Mouse (Mus musculus) left cerebral cortex, adult 2 months (tissue): ENCODE results near the gene Gck. TPM values are rescaled to one million over a fixed set of nuclear protein-coding genes. Genes with fewer than 3 reads are reported as not detected.
A peak's percentile ranks its signal among the peaks of the same experiment; 100 is the strongest.

Source experiments
- DNase-seq, 2 experiments: peaks; one replicate each; pipeline ENCODE4 v3.0.0; 2021 to 2022; ENCODE audit warnings: low spot score in 2 of 2, mixed read lengths in 1 of 2; ENCODE audit errors: extremely low spot score in 1 of 2
- H3K27ac ChIP-seq: fragments of 200-600 bp; 2 replicates; pipeline ENCODE4 v1.8.1; 2022
- H3K4me3 ChIP-seq: fragments of 200-600 bp; 2 replicates; pipeline ENCODE4 v1.8.1; 2022
- CTCF ChIP-seq: fragments of 200-600 bp; IDR thresholded peaks from 2 replicates; pipeline ENCODE4 v1.8.1; 2022; ENCODE audit warnings: antibody characterized with exemption, mild to moderate bottlenecking, moderate library complexity
- intact Hi-C: fragments of 180-260 bp; cut with DNase I; formaldehyde crosslinking; loops from one replicate; pipeline ENCODE4 v1.15.1; 2025
- long read RNA-seq, 2 experiments: library from polyadenylated mRNA; stranded (forward); transcript quantifications; one replicate each; pipeline ENCODE4 v2.0.0; 2021; ENCODE audit warnings: borderline mapping rate in 2 of 2
- total RNA-seq, 2 experiments: library from RNA; stranded (reverse); gene quantifications; 2 replicates each; pipeline ENCODE4 v1.2.3; 2021

The Gck gene
- total RNA-seq: 1 to 10 TPM; 1.7 to 2.4 TPM
- long read RNA-seq, experiment 1, partial matches to known transcripts: 0 of 3 reads
- long read RNA-seq, experiment 1, other reads (novel, unspliced or antisense): 3 of 3 reads
- long read RNA-seq, experiment 2, partial matches to known transcripts: 0 of 2 reads
- long read RNA-seq, experiment 2, other reads (novel, unspliced or antisense): 0 of 2 reads

DNA sequence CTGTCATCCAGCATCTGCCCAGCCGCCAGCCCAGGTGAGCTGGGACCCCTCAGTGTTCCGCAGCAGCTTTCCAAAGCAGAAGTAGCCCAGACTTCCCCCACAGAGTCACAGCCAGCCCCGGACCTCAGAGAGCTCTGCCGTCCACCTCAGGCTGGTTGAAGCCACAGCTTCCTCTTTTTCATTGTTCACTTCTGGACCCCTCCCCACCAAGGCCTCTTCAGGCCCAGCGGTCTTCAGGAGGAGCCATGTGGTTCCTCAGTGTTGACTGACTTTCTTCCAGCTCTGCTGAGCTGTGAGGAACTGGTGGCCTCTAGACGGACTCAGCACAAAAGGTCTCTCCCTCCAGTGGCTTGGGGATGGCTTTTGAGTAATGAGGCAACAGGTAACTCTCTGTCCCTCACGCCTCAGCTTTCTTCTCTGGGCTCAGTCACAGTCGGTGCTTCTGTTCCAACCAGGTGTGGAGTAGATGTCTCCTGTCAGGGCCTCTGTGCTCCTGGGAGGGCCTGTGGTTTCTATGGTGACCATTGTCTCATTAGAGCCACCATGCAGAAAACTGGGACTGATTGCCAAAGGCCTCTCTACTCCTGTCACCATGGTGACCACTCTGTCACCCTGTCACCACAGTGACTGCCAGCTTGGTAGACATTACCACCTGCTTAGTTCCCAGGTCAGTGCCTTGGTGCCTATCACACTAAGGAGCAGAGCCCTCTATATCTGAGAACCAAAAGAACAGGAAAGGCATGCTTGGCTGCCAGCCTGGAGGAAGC is at the start of gene Gck:
TSS of gene Gck (minus strand) at position 496 of the 767 bp plus-strand sequence.
- no peak for TF ChIP-seq CTCF
- no peak for DNase-seq
- H3K27ac ChIP-seq: no peak within 1 kb of the TSS

GRCm38 (mm10) chr11:5998472-5998871 is 48.6 kb upstream of the Gck start:
- Histone ChIP-seq H3K4me3 (no peak overlapping the region), H3K27ac (no peak overlapping the region)
- intact Hi-C loops: no loop called here
- TF ChIP-seq CTCF: no peak
- no peak for DNase-seq

More for the DNA sequence above, at the start of gene Gck:
- no peak within 1 kb of the TSS for H3K4me3 ChIP-seq
- intact Hi-C loops: no loop called here

GRCm38 (mm10) chr11:5995989-5996388 is 46.1 kb upstream of the Gck start:
- DNase-seq: peak; percentile 78 to 79
- intact Hi-C loops: loop anchor here (1.0 kb wide), 2 partner anchors 30 to 192 kb away; no protein-coding TSS in a partner anchor
- Histone ChIP-seq H3K27ac (no peak overlapping the region), H3K4me3 (no peak overlapping the region)
- TF ChIP-seq CTCF: peak; percentile 96

DNA sequence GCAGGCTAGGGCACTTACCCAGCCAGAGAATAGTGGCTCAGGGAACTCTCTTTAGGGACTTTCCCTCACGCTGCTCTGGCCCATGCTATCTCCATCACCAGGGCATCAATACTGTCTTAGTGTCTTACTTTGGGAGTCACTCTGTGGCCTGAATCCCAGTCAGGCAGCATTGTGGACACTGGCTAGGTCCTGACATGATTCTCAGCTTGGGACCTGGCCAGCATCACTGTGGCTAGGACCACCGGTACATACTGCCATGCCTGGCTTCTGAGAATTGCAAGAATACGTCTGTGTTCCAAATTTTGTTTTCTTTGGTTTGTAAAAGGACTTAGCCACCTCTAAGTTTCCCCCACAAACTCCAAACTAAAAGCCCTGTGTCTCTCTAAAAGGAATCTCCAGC is 45.0 kb upstream of the Gck start:
- intact Hi-C loops: loop anchor here (5.0 kb wide), 1 partner anchor 267 kb away; no protein-coding TSS in a partner anchor
- no peak for TF ChIP-seq CTCF

GRCm38 (mm10) chr11:5994212-5994611 is 44.3 kb upstream of the Gck start:
- intact Hi-C loops: loop anchor here (5.0 kb wide), 1 partner anchor 268 kb away; no protein-coding TSS in a partner anchor

More for the DNA sequence above, 45.0 kb upstream of the Gck start:
- no peak for DNase-seq
- Histone ChIP-seq H3K27ac (no peak overlapping the region), H3K4me3 (no peak overlapping the region)

DNA sequence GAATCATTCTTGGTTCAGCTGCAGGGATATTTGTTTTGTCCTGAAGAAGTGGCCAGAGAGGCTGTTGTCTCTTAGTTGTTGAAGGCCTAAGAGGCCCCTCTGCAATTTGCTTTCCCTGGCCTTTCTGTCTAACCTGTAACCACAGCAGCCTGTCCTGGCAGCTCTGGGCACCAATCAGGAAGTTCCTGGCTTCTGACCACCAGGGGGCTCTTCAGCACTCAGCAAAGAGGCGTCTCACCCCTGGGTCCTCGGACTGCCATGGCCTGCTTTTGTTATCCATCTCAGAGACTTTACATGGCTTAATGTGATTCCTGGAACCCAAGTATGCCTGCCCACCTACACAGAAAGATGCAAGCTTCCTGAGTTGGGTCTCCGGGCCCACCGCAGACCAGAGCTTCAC is 41.0 kb upstream of the Gck start:
- intact Hi-C loops: loop anchor here (1.0 to 5.0 kb wide), 2 partner anchors 197 to 271 kb away; no protein-coding TSS in a partner anchor
- no peak for DNase-seq
- Histone ChIP-seq H3K4me3 (no peak overlapping the region), H3K27ac (peak overlapping the region; percentile 32; the same call in 1 of the 2 replicates)
- peak; percentile 63 for TF ChIP-seq CTCF

More at GRCm38 (mm10) chr11:5994212-5994611, 44.3 kb upstream of the Gck start:
- TF ChIP-seq CTCF: no peak
- Histone ChIP-seq H3K4me3 (no peak overlapping the region), H3K27ac (no peak overlapping the region)
- DNase-seq: no peak

- DNase-seq: no peak
- no peak overlapping the region for H3K27ac ChIP-seq
- TF ChIP-seq CTCF: no peak
- no peak overlapping the region for H3K4me3 ChIP-seq
- intact Hi-C loops: loop anchor here (5.0 kb wide), 1 partner anchor 272 kb away; no protein-coding TSS in a partner anchor
These were observed 40.2 kb upstream of the Gck start for GRCm38 (mm10) chr11:5989954-5990593.

DNA sequence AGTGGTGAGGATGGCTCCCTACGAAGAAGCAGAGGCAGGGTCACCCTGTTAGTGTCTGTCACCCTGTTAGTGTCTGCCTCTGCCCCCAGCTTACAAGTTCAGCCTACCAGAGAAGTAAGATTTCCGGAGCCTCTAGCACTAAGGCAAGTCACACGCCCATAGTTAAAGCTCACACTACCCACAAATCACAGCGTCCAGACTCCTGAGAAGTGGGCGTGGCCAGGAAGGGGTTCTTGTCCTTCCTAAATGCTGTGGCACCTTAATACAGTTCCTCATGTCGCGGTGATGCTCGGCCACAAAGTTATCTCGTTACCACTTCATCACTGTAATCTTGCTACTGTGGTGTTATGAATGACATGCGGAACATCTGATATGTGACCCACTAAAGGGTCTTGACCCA is 38.2 kb upstream of the Gck start:
- DNase-seq: no peak
- no peak for TF ChIP-seq CTCF
- Histone ChIP-seq H3K4me3 (no peak overlapping the region), H3K27ac (no peak overlapping the region)
- intact Hi-C loops: no loop called here

DNA sequence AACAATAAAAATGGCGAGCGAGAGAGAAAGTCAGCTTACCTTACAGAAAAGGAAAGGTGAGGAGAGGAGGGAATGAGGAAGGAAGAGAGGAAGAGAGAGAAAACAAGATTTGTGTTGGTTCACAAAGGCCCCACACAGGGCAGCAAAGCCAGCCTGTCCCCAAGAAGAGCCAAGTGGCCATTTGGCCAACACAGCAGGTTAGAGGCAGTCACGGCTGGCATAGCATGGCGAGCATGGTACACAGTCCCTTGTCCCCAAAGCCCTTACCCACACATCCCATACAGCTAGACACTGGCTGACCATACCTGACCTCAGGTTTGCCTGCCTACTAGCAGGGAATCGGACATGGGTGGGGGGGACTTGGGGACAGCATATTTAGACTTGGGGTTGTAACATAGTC is 33.7 kb upstream of the Gck start:
- no peak for DNase-seq
- H3K27ac ChIP-seq: no peak overlapping the region
- H3K4me3 ChIP-seq: no peak overlapping the region
- intact Hi-C loops: no loop called here
- TF ChIP-seq CTCF: no peak

GRCm38 (mm10) chr11:5981323-5981722 is 31.4 kb upstream of the Gck start:
- Histone ChIP-seq H3K27ac (no peak overlapping the region), H3K4me3 (no peak overlapping the region)
- no peak for TF ChIP-seq CTCF
- no peak for DNase-seq
- intact Hi-C loops: no loop called here

GRCm38 (mm10) chr11:5980561-5980960 is 30.7 kb upstream of the Gck start:
- Histone ChIP-seq H3K27ac (0 out of 2 replicates have a peak overlapping the region, but pooled peaks have one; percentile 8), H3K4me3 (no peak overlapping the region)
- intact Hi-C loops: no loop called here
- DNase-seq: no peak
- TF ChIP-seq CTCF: no peak

GRCm38 (mm10) chr11:5980108-5980507 is 30.2 kb upstream of the Gck start:
- TF ChIP-seq CTCF: no peak
- H3K27ac ChIP-seq: no peak overlapping the region
- DNase-seq: no peak
- no peak overlapping the region for H3K4me3 ChIP-seq
- intact Hi-C loops: no loop called here
